Mouse (Mus musculus): ENCODE results near the gene Sfpq. TPM values are rescaled to one million over a fixed set of nuclear protein-coding genes. Genes with fewer than 3 reads are reported as not detected.
A peak's percentile ranks its signal among the peaks of the same experiment; 100 is the strongest.

The Sfpq gene
- polyA plus RNA-seq, 1 experiment from 2014 or later, result 127 TPM

- DNase-seq (ENCODE audit: low spot score), result no peak
These were observed 5.7 kb downstream of the Sfpq start for GRCm38 (mm10) chr4:127026826-127027225.

GRCm38 (mm10) chr4:127027228-127028190 is 6.4 kb downstream of the Sfpq start:
- DNase-seq (ENCODE audit: low spot score), result no peak

- no peak for DNase-seq (ENCODE audit: low spot score)
These were observed 16.0 kb downstream of the Sfpq start for GRCm38 (mm10) chr4:127037158-127037557.

GRCm38 (mm10) chr4:127037908-127038827 is 17.0 kb downstream of the Sfpq start:
- no peak for DNase-seq (ENCODE audit: low spot score)

- DNase-seq (ENCODE audit: low spot score), result no peak
These were observed 17.8 kb downstream of the Sfpq start for GRCm38 (mm10) chr4:127038828-127039349.

GRCm38 (mm10) chr4:127039871-127040483 is 18.9 kb downstream of the Sfpq start:
- DNase-seq (ENCODE audit: low spot score), result no peak

GRCm38 (mm10) chr4:127043540-127043939 is 22.4 kb downstream of the Sfpq start:
- no peak for DNase-seq (ENCODE audit: low spot score)

GRCm38 (mm10) chr4:127051121-127051520 is 30.0 kb downstream of the Sfpq start:
- DNase-seq (ENCODE audit: low spot score), result no peak

GRCm38 (mm10) chr4:127053071-127053470 is 31.9 kb downstream of the Sfpq start:
- DNase-seq (ENCODE audit: low spot score), result no peak

- DNase-seq (ENCODE audit: low spot score), result no peak
These were observed 33.5 kb downstream of the Sfpq start for GRCm38 (mm10) chr4:127054522-127055198.

GRCm38 (mm10) chr4:127060585-127061290 is 39.6 kb downstream of the Sfpq start, which contains the start of gene Zmym1:
TSS of gene Zmym1 (minus strand) at chr4:127061152.
- peak; percentile 93 for DNase-seq (ENCODE audit: low spot score)

GRCm38 (mm10) chr4:127064051-127064450 is 42.9 kb downstream of the Sfpq start:
- no peak for DNase-seq (ENCODE audit: low spot score)

- no peak for DNase-seq (ENCODE audit: low spot score)
These were observed 53.8 kb downstream of the Sfpq start for GRCm38 (mm10) chr4:127074915-127075314.

GRCm38 (mm10) chr4:127076875-127077548 is 55.9 kb downstream of the Sfpq start, which contains the start of gene Zmym6:
TSS of gene Zmym6 (plus strand) at chr4:127077383.
- peak; percentile 95 for DNase-seq (ENCODE audit: low spot score)

- no peak for DNase-seq (ENCODE audit: low spot score)
These were observed 59.7 kb downstream of the Sfpq start for GRCm38 (mm10) chr4:127080806-127081205.

- DNase-seq (ENCODE audit: low spot score), result no peak
These were observed 62.0 kb downstream of the Sfpq start for GRCm38 (mm10) chr4:127083131-127083530.

GRCm38 (mm10) chr4:127085761-127086160 is 64.6 kb downstream of the Sfpq start:
- no peak for DNase-seq (ENCODE audit: low spot score)
